Mouse (Mus musculus) limb, embryonic 10.5 days (tissue): ENCODE measurements at regions not wholly inside any gene's neighbourhood (a gene's known extent, or its start where the extent isn't known, plus 50 kb on each side); places are given as distances from the start of the nearest gene placed in this dataset.

Source experiments
- DNase-seq: peaks from one replicate; pipeline ENCODE4 v3.0.0-alpha.2; 2017; ENCODE audit warnings: low spot score
- H3K27ac ChIP-seq: fragments of 300-500 bp; sonication (generic); 2 replicates; pipeline ENCODE4 v1.5.1; 2016; ENCODE audit warnings: mild to moderate bottlenecking
- H3K27me3 ChIP-seq: fragments of 300-500 bp; sonication (generic); 2 replicates; pipeline ENCODE4 v1.6.1; 2016; ENCODE audit warnings: low read depth, mild to moderate bottlenecking; ENCODE audit not compliant: poor library complexity, severe bottlenecking
- H3K36me3 ChIP-seq: fragments of 300-500 bp; sonication (generic); 2 replicates; pipeline ENCODE4 v1.6.1; 2016; ENCODE audit warnings: mild to moderate bottlenecking, moderate library complexity
- H3K4me1 ChIP-seq: fragments of 300-500 bp; sonication (generic); 2 replicates; pipeline ENCODE4 v1.6.1; 2016
- H3K4me3 ChIP-seq: fragments of 300-500 bp; sonication (generic); 2 replicates; pipeline ENCODE4 v1.5.1; 2016; ENCODE audit warnings: mild to moderate bottlenecking, moderate library complexity
- H3K9me3 ChIP-seq: fragments of 300-500 bp; sonication (generic); replicated peaks from 2 replicates; pipeline ENCODE4 v1.6.1; 2016; ENCODE audit warnings: mild to moderate bottlenecking
- WGBS: fragments of 180-500 bp; shearing (Covaris S2); methylation state at CpG from one replicate; pipeline ENCODE4 v1.1.7; 2016; 5-methylcytosine and 5-hydroxymethylcytosine counted together

GRCm38 (mm10) chr8:64542501-64542900 lies 150.4 kb downstream of the Cpe start:
- Histone ChIP-seq H3K36me3 (no peaks in the 10 kb centered on the region), H3K9me3 (no peaks in the 10 kb centered on the region), H3K27ac (no peak overlapping the region), H3K4me3 (no peak overlapping the region), H3K27me3 (peaks cover 3% of the 10 kb centered on the region; the same call in 1 of the 2 replicates), H3K4me1 (0 out of 2 replicates have a peak, but pooled peaks cover 8% of the 10 kb centered on the region)
- 87% methylated on average over 3 of the region's 3 CpGs for WGBS
- no peak for DNase-seq

- H3K4me1 ChIP-seq = 0 out of 2 replicates have a peak, but pooled peaks cover 8% of the 10 kb centered on the region
- no peak overlapping the region for H3K4me3 ChIP-seq
- WGBS = 84% methylated on average over 4 of the region's 4 CpGs
- DNase-seq = no peak
- no peaks in the 10 kb centered on the region for H3K9me3 ChIP-seq
- no peaks in the 10 kb centered on the region for H3K36me3 ChIP-seq
- H3K27ac ChIP-seq = no peak overlapping the region
- H3K27me3 ChIP-seq = no peaks in the 10 kb centered on the region
These were observed 152.9 kb downstream of the Cpe start for GRCm38 (mm10) chr8:64539846-64540472.

- no peaks in the 10 kb centered on the region for H3K9me3 ChIP-seq
- H3K27ac ChIP-seq = no peak overlapping the region
- H3K27me3 ChIP-seq = no peaks in the 10 kb centered on the region
- no peak overlapping the region for H3K4me3 ChIP-seq
- DNase-seq = no peak
- WGBS = 89% methylated on average over 2 of the region's 2 CpGs
- H3K36me3 ChIP-seq = no peaks in the 10 kb centered on the region
- H3K4me1 ChIP-seq = no peaks in the 10 kb centered on the region
These were observed 161.1 kb downstream of the Cpe start for GRCm38 (mm10) chr8:64531780-64532179.

GRCm38 (mm10) chr8:64522441-64523102 lies 170.3 kb downstream of the Cpe start:
- Histone ChIP-seq H3K27ac (no peak overlapping the region), H3K9me3 (no peaks in the 10 kb centered on the region), H3K4me1 (no peaks in the 10 kb centered on the region), H3K36me3 (no peaks in the 10 kb centered on the region), H3K27me3 (no peaks in the 10 kb centered on the region), H3K4me3 (no peak overlapping the region)
- 88% methylated on average over 8 of the region's 8 CpGs for WGBS
- DNase-seq = no peak

GRCm38 (mm10) chr8:64519650-64520049 lies 173.2 kb downstream of the Cpe start:
- no peaks in the 10 kb centered on the region for H3K27me3 ChIP-seq
- H3K27ac ChIP-seq = no peak overlapping the region
- 85% methylated on average over 1 of the region's 1 CpGs for WGBS
- H3K4me1 ChIP-seq = no peaks in the 10 kb centered on the region
- H3K4me3 ChIP-seq = no peak overlapping the region
- H3K36me3 ChIP-seq = no peaks in the 10 kb centered on the region
- DNase-seq = no peak
- no peaks in the 10 kb centered on the region for H3K9me3 ChIP-seq

GRCm38 (mm10) chr8:64515923-64516322 lies 176.9 kb downstream of the Cpe start:
- H3K36me3 ChIP-seq = no peaks in the 10 kb centered on the region
- 91% methylated on average over 5 of the region's 5 CpGs for WGBS
- H3K9me3 ChIP-seq = no peaks in the 10 kb centered on the region
- no peak for DNase-seq
- no peak overlapping the region for H3K27ac ChIP-seq
- H3K27me3 ChIP-seq = no peaks in the 10 kb centered on the region
- H3K4me1 ChIP-seq = no peaks in the 10 kb centered on the region
- H3K4me3 ChIP-seq = no peak overlapping the region

- DNase-seq = no peak
- Histone ChIP-seq H3K4me3 (no peak overlapping the region), H3K4me1 (peaks cover 13% of the 10 kb centered on the region), H3K27ac (no peak overlapping the region), H3K9me3 (no peaks in the 10 kb centered on the region), H3K27me3 (no peaks in the 10 kb centered on the region), H3K36me3 (no peaks in the 10 kb centered on the region)
- 53% methylated on average over 6 of the region's 6 CpGs for WGBS
These were observed 195.4 kb downstream of the Cpe start for GRCm38 (mm10) chr8:64497281-64498060.

GRCm38 (mm10) chr8:64496333-64497213 lies 196.3 kb downstream of the Cpe start:
- 57% methylated on average over 14 of the region's 14 CpGs for WGBS
- Histone ChIP-seq H3K4me1 (peaks cover 13% of the 10 kb centered on the region), H3K27me3 (no peaks in the 10 kb centered on the region), H3K27ac (no peak overlapping the region), H3K9me3 (no peaks in the 10 kb centered on the region), H3K4me3 (no peak overlapping the region), H3K36me3 (no peaks in the 10 kb centered on the region)
- no peak for DNase-seq

GRCm38 (mm10) chr8:64491561-64491960 lies 201.3 kb downstream of the Cpe start:
- no peaks in the 10 kb centered on the region for H3K36me3 ChIP-seq
- peaks cover 5% of the 10 kb centered on the region for H3K4me1 ChIP-seq
- 91% methylated on average over 2 of the region's 2 CpGs for WGBS
- no peak overlapping the region for H3K4me3 ChIP-seq
- H3K27ac ChIP-seq = no peak overlapping the region
- H3K9me3 ChIP-seq = no peaks in the 10 kb centered on the region
- no peak for DNase-seq
- no peaks in the 10 kb centered on the region for H3K27me3 ChIP-seq

GRCm38 (mm10) chr8:64488057-64488456 lies 204.8 kb downstream of the Cpe start:
- Histone ChIP-seq H3K27me3 (no peaks in the 10 kb centered on the region), H3K4me3 (no peak overlapping the region), H3K27ac (no peak overlapping the region), H3K9me3 (no peaks in the 10 kb centered on the region), H3K36me3 (no peaks in the 10 kb centered on the region), H3K4me1 (no peaks in the 10 kb centered on the region)
- 92% methylated on average over 3 of the region's 3 CpGs for WGBS
- no peak for DNase-seq

GRCm38 (mm10) chr8:64473276-64473675 lies 219.6 kb downstream of the Cpe start:
- H3K9me3 ChIP-seq = no peaks in the 10 kb centered on the region
- DNase-seq = no peak
- H3K27ac ChIP-seq = no peak overlapping the region
- no peaks in the 10 kb centered on the region for H3K27me3 ChIP-seq
- 0 out of 2 replicates have a peak, but pooled peaks cover 7% of the 10 kb centered on the region for H3K4me1 ChIP-seq
- H3K36me3 ChIP-seq = no peaks in the 10 kb centered on the region
- no peak overlapping the region for H3K4me3 ChIP-seq

GRCm38 (mm10) chr8:64472801-64473270 lies 220.0 kb downstream of the Cpe start:
- Histone ChIP-seq H3K4me3 (no peak overlapping the region), H3K4me1 (0 out of 2 replicates have a peak, but pooled peaks cover 7% of the 10 kb centered on the region), H3K27ac (no peak overlapping the region), H3K9me3 (no peaks in the 10 kb centered on the region), H3K36me3 (no peaks in the 10 kb centered on the region), H3K27me3 (no peaks in the 10 kb centered on the region)
- WGBS = 93% methylated on average over 1 of the region's 1 CpGs
- no peak for DNase-seq
